Mouse (Mus musculus) C3H10T1/2 (cell line): ENCODE results near the gene Cltc. TPM values are rescaled to one million over a fixed set of nuclear protein-coding genes. Genes with fewer than 3 reads are reported as not detected.

ENCODE experiments used
- polyA plus RNA-seq, 2 experiments: library from polyadenylated mRNA; unstranded; fragments of >200 nt; fragmentation: generic; extraction: Trizol; gene quantifications; one replicate each; pipeline ENCODE4 v1.2.1; 2012; ENCODE audit warnings: missing spikeins in 2 of 2

Gene Cltc
- 10 to 100 TPM in 1 of 2 experiments, 1 to 10 TPM in 1; 5.5 to 77.4 TPM for polyA plus RNA-seq

DNA sequence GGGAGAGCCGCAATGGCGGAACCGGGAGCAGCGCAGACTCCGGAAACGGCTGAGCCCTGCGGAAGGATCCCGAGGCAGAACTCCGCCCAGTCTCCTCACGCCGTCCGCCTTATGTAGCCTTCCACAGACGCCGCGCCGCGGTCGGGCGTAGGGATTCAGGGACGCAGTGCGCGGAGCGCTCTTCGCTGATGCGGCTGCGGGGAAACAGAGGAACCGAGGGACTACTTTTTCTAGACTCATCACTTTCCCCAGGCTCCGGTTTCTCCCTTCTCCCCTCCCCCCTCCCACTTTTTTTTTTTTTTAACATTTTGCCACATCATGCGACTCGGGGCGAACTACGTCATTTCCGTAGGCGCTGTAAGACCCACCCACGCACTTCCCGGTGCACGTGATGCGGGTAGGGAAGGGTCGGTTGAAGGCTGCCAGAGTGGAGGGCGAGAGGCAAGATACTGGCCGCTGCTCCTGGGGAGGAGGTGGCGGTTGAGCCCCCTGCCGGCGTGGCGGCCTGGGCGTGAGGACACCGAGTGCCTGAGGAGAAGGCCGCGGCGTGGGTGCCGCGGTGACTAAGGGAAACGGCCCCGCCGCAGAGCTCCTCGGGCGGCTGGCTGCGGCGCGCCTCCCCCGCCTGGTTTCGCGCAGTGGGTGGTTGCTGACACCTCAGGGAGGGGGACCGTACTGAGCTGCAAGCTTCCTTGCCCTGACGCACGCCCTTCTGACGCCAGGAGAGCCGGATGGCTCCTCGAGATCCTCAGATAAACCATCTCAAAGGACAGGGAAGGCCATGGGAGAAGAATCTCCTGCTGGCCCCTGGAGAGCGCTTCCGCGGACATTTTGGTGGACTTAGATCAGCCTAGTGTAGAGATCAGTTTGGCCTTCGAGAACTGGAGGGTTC lies at the start of gene Cltc:
Gene Cltc (minus strand): TSS at position 86 of the 892 bp plus-strand sequence.

GRCm38 (mm10) chr11:86683395-86684125 lies 73.8 kb downstream of the Cltc start, which contains the start of the genes Vmp1 and Ptrh2:
Gene Vmp1 (minus strand): TSS chr11:86683836.
Gene Ptrh2 (plus strand): TSS chr11:86683985.

Other genes starting within 250 kb of the Cltc start
- 1 to 10 TPM; 2.9 to 9.4 TPM for gene Rps6kb1, start 212.8 kb downstream of the Cltc start, polyA plus RNA-seq
- 10 to 100 TPM in 1 of 2 experiments, 1 to 10 TPM in 1; 1.5 to 15.8 TPM for gene Tubd1, start 212.6 kb downstream of the Cltc start, polyA plus RNA-seq
- 100 to 1,000 TPM in 1 of 2 experiments, 10 to 100 TPM in 1; 25.5 to 135 TPM for gene Vmp1, start 73.7 kb downstream of the Cltc start, polyA plus RNA-seq
- 10 to 100 TPM; 19.1 to 23.3 TPM for gene Ptrh2, start 73.6 kb downstream of the Cltc start, polyA plus RNA-seq
- gene Dhx40, start 50.2 kb upstream of the Cltc start, polyA plus RNA-seq = 10 to 100 TPM in 1 of 2 experiments, under 1 TPM in 1; 0.73 to 13.8 TPM
- 1 to 10 TPM in 1 of 2 experiments, under 1 TPM in 1; 0.11 to 6.5 TPM for gene Ypel2, start 236.1 kb upstream of the Cltc start, polyA plus RNA-seq